Mouse (Mus musculus) bone marrow macrophage, adult 2 months (primary cell): ENCODE measurements at regions not wholly inside any gene's neighbourhood (a gene's known extent, or its start where the extent isn't known, plus 50 kb on each side); places are given as distances from the start of the nearest gene placed in this dataset.

Source experiments
- CTCF ChIP-seq: IDR thresholded peaks from 2 replicates; pipeline ENCODE4 v1.5.1; 2012; ENCODE audit warnings: low read depth, mild to moderate bottlenecking, low read length, moderate library complexity
- POLR2A ChIP-seq: IDR thresholded peaks from 2 replicates; pipeline ENCODE4 v1.6.1; 2012; ENCODE audit warnings: mild to moderate bottlenecking, low read depth, low read length, borderline replicate concordance

DNA sequence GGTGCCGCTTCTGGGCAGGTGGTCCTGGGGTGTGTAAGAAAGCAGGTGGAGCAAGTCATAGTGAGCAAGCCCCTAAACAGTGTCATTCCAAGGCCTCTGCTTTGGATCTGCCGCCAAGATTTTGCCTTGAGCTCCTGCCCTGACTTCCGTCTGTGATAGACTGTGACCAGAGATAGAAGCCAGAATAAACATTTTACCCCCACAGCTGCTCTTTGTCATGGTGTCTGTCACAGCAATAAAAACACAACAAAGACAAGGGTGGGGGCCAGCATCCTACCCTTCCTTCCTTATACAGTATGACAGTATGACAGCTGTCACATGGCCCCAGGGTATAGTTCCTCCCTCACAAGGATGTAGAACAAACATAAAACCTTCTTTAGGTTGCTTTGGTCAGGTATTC is 106.2 kb downstream of the Gxylt1 start:
- no peak for TF ChIP-seq CTCF
- no peak for TF ChIP-seq POLR2A
